ENCODE assay signal across 24 mouse cellular contexts in genomic region chr19:35066352-35066935, GRCm38 (mm10).
"Had no signal": no experiment of that assay in that cellular context is flagged by ENCODE, and none has a peak within 500 bp of the region (broad histone marks: within the 10 kb centered on the region; RNA-seq: fewer than 3 reads in every experiment).

No protein-coding gene starts in this region.

- H3K4me3 ChIP-seq: left cerebral cortex, adult 2 months; limb, embryonic 12.5 days; limb, embryonic 15.5 days; liver, embryonic 15.5 days; lung, embryonic 15.5 days; megakaryocyte, embryonic 14.5 days; midbrain, embryonic 10.5 days; midbrain, embryonic 15.5 days; neural tube, embryonic 12.5 days; stomach, embryonic 15.5 days had no signal

- H3K4me2 ChIP-seq: limb, embryonic 12.5 days; limb, embryonic 15.5 days; liver, embryonic 11.5 days; liver, embryonic 15.5 days; lung, embryonic 15.5 days; midbrain, embryonic 15.5 days; neural tube, embryonic 12.5 days; stomach, embryonic 15.5 days had no signal

- H3K9ac ChIP-seq: limb, embryonic 12.5 days; limb, embryonic 15.5 days; liver, embryonic 15.5 days; lung, embryonic 15.5 days; midbrain, embryonic 15.5 days; neural tube, embryonic 12.5 days; stomach, embryonic 15.5 days had no signal

- H3K9me3 ChIP-seq: limb, embryonic 12.5 days; limb, embryonic 15.5 days; liver, embryonic 15.5 days; lung, embryonic 15.5 days; megakaryocyte, embryonic 14.5 days; midbrain, embryonic 10.5 days; midbrain, embryonic 15.5 days; neural tube, embryonic 12.5 days; stomach, embryonic 15.5 days had no signal

- H3K36me3 ChIP-seq: limb, embryonic 12.5 days; limb, embryonic 15.5 days; liver, embryonic 15.5 days; lung, embryonic 15.5 days; midbrain, embryonic 10.5 days; midbrain, embryonic 15.5 days; neural tube, embryonic 12.5 days; stomach, embryonic 15.5 days had no signal

- H3K27ac ChIP-seq: left cerebral cortex, adult 2 months; limb, embryonic 12.5 days; limb, embryonic 15.5 days; liver, embryonic 15.5 days; lung, embryonic 15.5 days; midbrain, embryonic 10.5 days; midbrain, embryonic 15.5 days; neural tube, embryonic 12.5 days; stomach, embryonic 15.5 days had no signal

- ATAC-seq: inflammation-experienced regulatory T-cells, adult 6 months; intestine, embryonic 16.5 days; midbrain, embryonic 15.5 days had no signal

- DNase-seq: kidney, adult 2 months; kidney, postnatal 36 days; layer of hippocampus, postnatal 36 days; left cerebral cortex, postnatal 4 days; lung, adult 18-20 months; lung, postnatal 10 days; lung, postnatal 36 days; right cerebral cortex, adult 18-20 months; right cerebral cortex, postnatal 14 days; spleen, adult 18-20 months; thymus, postnatal 25 days had no signal

- H3K4me1 ChIP-seq: limb, embryonic 12.5 days; limb, embryonic 15.5 days; liver, embryonic 15.5 days; lung, embryonic 15.5 days; megakaryocyte, embryonic 14.5 days; midbrain, embryonic 15.5 days; neural tube, embryonic 12.5 days; stomach, embryonic 15.5 days had no signal

- H3K27me3 ChIP-seq: limb, embryonic 12.5 days; limb, embryonic 15.5 days; liver, embryonic 15.5 days; lung, embryonic 15.5 days; midbrain, embryonic 15.5 days; neural tube, embryonic 12.5 days; stomach, embryonic 15.5 days had no signal
